Mouse (Mus musculus): ENCODE results near the gene Stt3a. TPM values are rescaled to one million over a fixed set of nuclear protein-coding genes. Genes with fewer than 3 reads are reported as not detected.
A peak's percentile ranks its signal among the peaks of the same experiment; 100 is the strongest.

Stt3a gene
- polyA plus RNA-seq, 1 experiment from 2014 or later, result 184 TPM

DNA sequence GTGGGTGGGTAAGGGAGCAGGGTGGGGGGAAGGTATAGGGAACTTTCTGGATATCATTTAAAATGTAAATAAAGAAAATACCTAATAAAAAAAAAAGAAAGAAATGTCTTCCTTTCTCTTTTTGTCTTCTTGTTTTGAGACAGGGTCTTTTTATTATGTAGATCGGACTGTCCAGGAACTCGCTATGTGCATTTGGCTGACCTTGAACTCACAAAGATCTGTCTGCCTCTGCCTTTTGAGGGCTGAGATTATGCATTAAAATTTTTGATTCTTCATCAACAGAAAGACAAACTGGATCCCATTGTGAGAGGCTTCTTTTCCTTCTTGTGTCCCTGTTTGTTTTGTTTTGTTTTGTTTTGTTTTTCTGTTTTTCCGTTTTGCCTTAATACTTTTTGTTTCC is 35.5 kb upstream of the Stt3a start:
- Histone ChIP-seq H3K9ac (ENCODE audit: low read depth, low read length) (no peak overlapping the region), H3K27me3 (ENCODE audit: insufficient read depth, low read length) (no peaks in the 10 kb centered on the region), H3K9me3 (replicated peaks; ENCODE audit: low read length) (no peaks in the 10 kb centered on the region), H3K4me2 (ENCODE audit: low read length) (no peak overlapping the region), H3K27ac (no peak overlapping the region), H3K36me3 (ENCODE audit: insufficient read depth, low read length) (no peaks in the 10 kb centered on the region), H3K4me3 (replicated peaks; ENCODE audit: low read depth, low read length) (no peak overlapping the region), H3K4me1 (replicated peaks; ENCODE audit: insufficient read depth, low read length) (0 out of 2 replicates have a peak, but pooled peaks cover 5% of the 10 kb centered on the region)
- 87% methylated on average over 3 of the region's 3 CpGs for WGBS
- no peak for TF ChIP-seq CTCF (IDR thresholded peaks at IDR 0.05; ENCODE audit: low read depth)
- DNase-seq (ENCODE audit: low spot score), result no peak
- ATAC-seq (replicated peaks; ENCODE audit: low FRiP score, low read depth), result no peak

DNA sequence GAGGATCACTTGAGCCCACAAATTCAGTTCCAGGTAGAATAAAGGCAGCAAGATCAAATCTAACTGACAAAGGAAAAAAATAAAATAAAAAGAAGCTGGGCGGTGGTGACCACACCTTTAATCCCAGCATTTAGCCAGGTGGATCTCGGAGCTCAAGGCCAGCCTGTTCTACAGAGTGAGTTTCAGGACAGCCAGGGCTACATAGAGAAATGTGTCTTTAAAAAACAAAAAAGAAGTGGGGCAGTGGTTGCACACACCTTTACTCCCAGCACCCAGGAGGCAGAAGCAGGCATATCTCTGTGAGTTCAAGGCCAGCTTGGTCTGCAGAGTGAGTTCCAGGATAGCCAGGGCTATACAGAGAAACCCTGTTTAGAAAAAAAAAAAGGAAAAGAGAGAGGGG is 34.5 kb upstream of the Stt3a start:
- no peak for ATAC-seq (replicated peaks; ENCODE audit: low FRiP score, low read depth)
- Histone ChIP-seq H3K9me3 (replicated peaks; ENCODE audit: low read length) (no peaks in the 10 kb centered on the region), H3K36me3 (ENCODE audit: insufficient read depth, low read length) (no peaks in the 10 kb centered on the region), H3K9ac (ENCODE audit: low read depth, low read length) (no peak overlapping the region), H3K27ac (no peak overlapping the region), H3K4me3 (replicated peaks; ENCODE audit: low read depth, low read length) (no peak overlapping the region), H3K27me3 (ENCODE audit: insufficient read depth, low read length) (no peaks in the 10 kb centered on the region), H3K4me2 (ENCODE audit: low read length) (no peak overlapping the region), H3K4me1 (replicated peaks; ENCODE audit: insufficient read depth, low read length) (0 out of 2 replicates have a peak, but pooled peaks cover 5% of the 10 kb centered on the region)
- DNase-seq (ENCODE audit: low spot score), result no peak
- TF ChIP-seq CTCF (IDR thresholded peaks at IDR 0.05; ENCODE audit: low read depth), result no peak
- 77% methylated on average over 2 of the region's 2 CpGs for WGBS

DNA sequence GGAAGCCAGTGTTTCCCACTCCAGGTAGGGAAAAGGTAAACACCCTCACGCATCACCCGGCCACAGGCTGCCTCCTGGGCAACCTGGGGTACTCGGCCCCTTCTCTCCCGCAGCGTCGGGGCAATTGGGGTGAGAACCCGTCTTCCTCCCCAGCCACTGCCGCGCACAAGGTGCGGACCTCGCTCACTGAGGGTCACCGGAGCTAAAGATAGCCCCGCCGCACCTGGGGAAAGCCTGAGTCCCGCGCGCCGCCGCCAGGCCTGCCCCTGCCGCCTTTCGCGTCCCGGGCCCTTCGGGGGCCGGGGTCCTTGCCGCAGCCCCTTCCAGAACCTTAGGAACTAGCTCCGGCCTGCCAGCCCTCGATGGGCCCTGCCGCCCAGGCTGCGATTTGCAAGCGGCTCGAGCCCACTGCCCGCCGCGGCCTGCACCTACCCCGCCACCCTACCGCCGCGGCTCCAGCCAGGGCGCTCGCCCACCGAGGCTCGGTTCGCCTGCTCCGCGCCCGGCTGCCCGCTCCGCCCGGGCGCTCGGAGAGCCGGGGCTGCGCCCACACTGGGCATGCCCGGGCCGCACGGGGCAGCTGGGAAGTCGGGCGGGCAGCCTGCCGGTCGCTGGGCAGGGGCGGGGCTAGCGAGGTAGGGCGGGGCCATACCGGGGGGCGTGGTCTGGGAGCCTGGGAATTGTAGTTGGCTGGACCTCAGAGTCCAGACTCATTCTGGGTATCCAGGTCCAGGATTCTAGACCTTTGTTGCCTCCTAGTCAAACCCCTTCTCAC is 29.5 kb upstream of the Stt3a start, which contains the start of gene Ei24:
Gene Ei24, minus strand, starts transcription at position 613 of the 775 bp plus-strand sequence.
- WGBS, result under 1% methylated on average over 66 of the region's 66 CpGs
- Histone ChIP-seq H3K4me1 (replicated peaks; ENCODE audit: insufficient read depth, low read length) (0 out of 2 replicates have a peak, but pooled peaks cover 4% of the 10 kb centered on the region), H3K4me3 (replicated peaks; ENCODE audit: low read depth, low read length) (peak within 1 kb of the TSS; percentile 91), H3K9ac (ENCODE audit: low read depth, low read length) (peak within 1 kb of the TSS; percentile 91), H3K27me3 (ENCODE audit: insufficient read depth, low read length) (no peaks in the 10 kb centered on the region), H3K4me2 (ENCODE audit: low read length) (peak within 1 kb of the TSS; percentile 93), H3K9me3 (replicated peaks; ENCODE audit: low read length) (no peaks in the 10 kb centered on the region), H3K27ac (peak within 1 kb of the TSS; percentile 88), H3K36me3 (ENCODE audit: insufficient read depth, low read length) (peaks cover 7% of the 10 kb centered on the region; the same call in 1 of the 2 replicates)
- peak; percentile 100 for ATAC-seq (replicated peaks; ENCODE audit: low FRiP score, low read depth)
- DNase-seq (ENCODE audit: low spot score), result peak; percentile 88
- no peak for TF ChIP-seq CTCF (IDR thresholded peaks at IDR 0.05; ENCODE audit: low read depth)

DNA sequence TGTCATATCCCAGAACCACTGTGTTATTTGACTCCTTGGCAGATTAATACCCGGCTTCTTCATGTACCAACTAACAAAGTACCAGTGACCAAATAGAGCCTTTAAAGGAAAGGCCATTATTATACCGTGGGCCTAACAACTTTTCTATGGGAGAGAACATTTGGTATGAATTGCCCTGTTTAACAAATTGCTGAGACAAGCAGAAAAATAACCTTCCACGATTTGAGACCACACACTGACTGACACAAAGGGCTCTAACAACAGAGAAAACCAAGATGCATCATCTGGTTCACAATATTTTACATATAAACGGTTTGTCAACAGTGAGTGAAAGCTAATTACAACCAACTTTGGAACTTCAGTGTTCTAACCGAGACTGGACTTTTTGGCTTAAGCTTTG is 28.7 kb upstream of the Stt3a start:
- H3K27ac ChIP-seq, result no peak overlapping the region
- peak overlapping the region; percentile 93 for H3K4me2 ChIP-seq (ENCODE audit: low read length)
- H3K4me1 ChIP-seq (replicated peaks; ENCODE audit: insufficient read depth, low read length), result 0 out of 2 replicates have a peak, but pooled peaks cover 4% of the 10 kb centered on the region
- TF ChIP-seq CTCF (IDR thresholded peaks at IDR 0.05; ENCODE audit: low read depth), result no peak
- DNase-seq (ENCODE audit: low spot score), result peak; percentile 7
- H3K9me3 ChIP-seq (replicated peaks; ENCODE audit: low read length), result no peaks in the 10 kb centered on the region
- ATAC-seq (replicated peaks; ENCODE audit: low FRiP score, low read depth), result no peak
- no peaks in the 10 kb centered on the region for H3K27me3 ChIP-seq (ENCODE audit: insufficient read depth, low read length)
- H3K9ac ChIP-seq (ENCODE audit: low read depth, low read length), result peak overlapping the region; percentile 91
- H3K36me3 ChIP-seq (ENCODE audit: insufficient read depth, low read length), result peaks cover 10% of the 10 kb centered on the region; the same call in 1 of the 2 replicates
- peak overlapping the region; percentile 91 for H3K4me3 ChIP-seq (replicated peaks; ENCODE audit: low read depth, low read length)
- WGBS, result 18% methylated on average over 5 of the region's 5 CpGs

DNA sequence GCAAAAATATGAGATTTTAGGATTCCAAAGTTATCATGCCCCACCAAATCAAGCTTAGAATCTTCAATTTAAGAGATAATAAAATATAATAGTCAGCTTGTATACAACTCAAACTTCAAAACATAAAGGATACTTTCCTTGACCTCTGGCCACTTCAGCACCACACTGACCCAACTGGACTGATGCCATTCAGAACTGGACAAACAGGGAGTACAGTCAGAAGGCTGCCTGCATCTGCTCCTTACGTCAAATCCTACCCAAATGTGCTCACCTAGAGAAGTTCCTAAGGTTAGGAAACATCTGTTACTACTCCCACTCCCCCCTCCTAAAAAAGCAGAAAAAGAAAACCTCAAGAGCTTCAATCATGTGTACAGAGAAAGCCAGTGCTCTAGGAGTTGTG is 28.1 kb upstream of the Stt3a start:
- Histone ChIP-seq H3K4me2 (ENCODE audit: low read length) (0 out of 2 replicates have a peak overlapping the region, but pooled peaks have one; percentile 93), H3K9me3 (replicated peaks; ENCODE audit: low read length) (no peaks in the 10 kb centered on the region), H3K27ac (no peak overlapping the region), H3K9ac (ENCODE audit: low read depth, low read length) (no peak overlapping the region), H3K4me1 (replicated peaks; ENCODE audit: insufficient read depth, low read length) (0 out of 2 replicates have a peak, but pooled peaks cover 4% of the 10 kb centered on the region), H3K36me3 (ENCODE audit: insufficient read depth, low read length) (peaks cover 13% of the 10 kb centered on the region; the same call in 1 of the 2 replicates), H3K27me3 (ENCODE audit: insufficient read depth, low read length) (no peaks in the 10 kb centered on the region), H3K4me3 (replicated peaks; ENCODE audit: low read depth, low read length) (no peak overlapping the region)
- ATAC-seq (replicated peaks; ENCODE audit: low FRiP score, low read depth), result no peak
- no peak for DNase-seq (ENCODE audit: low spot score)
- no peak for TF ChIP-seq CTCF (IDR thresholded peaks at IDR 0.05; ENCODE audit: low read depth)
- 65% methylated on average over 1 of the region's 1 CpGs for WGBS

DNA sequence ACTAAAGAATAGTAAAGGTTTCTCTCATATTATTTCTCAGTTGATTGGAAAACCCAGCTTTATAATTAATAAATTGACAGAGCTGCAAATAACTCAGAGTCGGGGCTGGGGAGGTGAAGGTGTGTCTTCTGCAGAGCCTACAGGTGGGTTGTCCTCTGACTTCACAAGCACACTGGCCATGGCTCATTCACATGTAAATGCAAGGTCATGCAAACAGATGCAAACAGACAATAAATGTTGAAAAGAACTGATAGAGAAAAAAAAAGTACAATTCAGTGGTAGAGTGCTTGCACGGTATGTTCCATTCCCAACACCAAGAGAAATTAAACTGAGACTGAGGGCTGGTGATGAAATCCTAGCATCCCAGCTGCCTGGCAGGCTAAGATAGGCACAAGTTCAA is 27.0 kb upstream of the Stt3a start:
- DNase-seq (ENCODE audit: low spot score) (no peak), ATAC-seq (replicated peaks; ENCODE audit: low FRiP score, low read depth) (no peak)
- no peak for TF ChIP-seq CTCF (IDR thresholded peaks at IDR 0.05; ENCODE audit: low read depth)
- Histone ChIP-seq H3K4me3 (replicated peaks; ENCODE audit: low read depth, low read length) (no peak overlapping the region), H3K27ac (no peak overlapping the region), H3K4me2 (ENCODE audit: low read length) (no peak overlapping the region), H3K36me3 (ENCODE audit: insufficient read depth, low read length) (peaks cover 20% of the 10 kb centered on the region), H3K27me3 (ENCODE audit: insufficient read depth, low read length) (no peaks in the 10 kb centered on the region), H3K4me1 (replicated peaks; ENCODE audit: insufficient read depth, low read length) (0 out of 2 replicates have a peak, but pooled peaks cover 4% of the 10 kb centered on the region), H3K9ac (ENCODE audit: low read depth, low read length) (no peak overlapping the region), H3K9me3 (replicated peaks; ENCODE audit: low read length) (no peaks in the 10 kb centered on the region)
- 90% methylated on average over 2 of the region's 2 CpGs for WGBS
